Mouse (Mus musculus) kidney, adult 11 months (tissue): ENCODE data around the gene Raet1e.
"Not testable (repeated sequence)": the region's sequence is repeated elsewhere in the genome, so short reads cannot be mapped to it uniquely, and the experiment has no call there.

Experiments
- DNase-seq: peaks from one replicate; pipeline ENCODE4 v3.0.0; 2022

Gene Raet1e

GRCm38 (mm10) chr10:22165328-22166003 is 7.1 kb downstream of the Raet1e start:
- DNase-seq, result not testable (repeated sequence)

- not testable (repeated sequence) for DNase-seq
These were observed 7.7 kb downstream of the Raet1e start for GRCm38 (mm10) chr10:22166025-22166424.

DNA sequence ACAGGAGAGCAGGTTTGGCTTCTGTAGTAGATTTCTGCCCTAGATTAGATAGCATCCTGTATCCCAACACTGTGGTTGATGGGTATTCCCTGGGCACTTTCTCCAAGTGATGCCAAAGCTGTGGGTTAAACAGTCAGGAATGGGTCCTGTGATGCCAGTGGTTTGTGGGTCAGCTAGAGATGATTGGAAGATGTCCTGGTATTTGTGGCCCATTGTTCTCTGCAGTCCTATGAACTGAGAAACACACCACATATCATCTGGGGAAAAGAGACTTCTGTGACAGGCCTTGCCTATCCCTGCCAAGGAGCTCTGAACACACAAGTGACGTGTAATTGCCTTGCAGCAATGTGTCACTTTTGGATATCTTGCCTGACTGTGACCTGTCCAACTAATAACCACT is 8.7 kb downstream of the Raet1e start:
- not testable (repeated sequence) for DNase-seq

GRCm38 (mm10) chr10:22169116-22169515 is 10.7 kb downstream of the Raet1e start:
- not testable (repeated sequence) for DNase-seq

GRCm38 (mm10) chr10:22172431-22173334 is 14.3 kb downstream of the Raet1e start:
- not testable (repeated sequence) for DNase-seq

DNA sequence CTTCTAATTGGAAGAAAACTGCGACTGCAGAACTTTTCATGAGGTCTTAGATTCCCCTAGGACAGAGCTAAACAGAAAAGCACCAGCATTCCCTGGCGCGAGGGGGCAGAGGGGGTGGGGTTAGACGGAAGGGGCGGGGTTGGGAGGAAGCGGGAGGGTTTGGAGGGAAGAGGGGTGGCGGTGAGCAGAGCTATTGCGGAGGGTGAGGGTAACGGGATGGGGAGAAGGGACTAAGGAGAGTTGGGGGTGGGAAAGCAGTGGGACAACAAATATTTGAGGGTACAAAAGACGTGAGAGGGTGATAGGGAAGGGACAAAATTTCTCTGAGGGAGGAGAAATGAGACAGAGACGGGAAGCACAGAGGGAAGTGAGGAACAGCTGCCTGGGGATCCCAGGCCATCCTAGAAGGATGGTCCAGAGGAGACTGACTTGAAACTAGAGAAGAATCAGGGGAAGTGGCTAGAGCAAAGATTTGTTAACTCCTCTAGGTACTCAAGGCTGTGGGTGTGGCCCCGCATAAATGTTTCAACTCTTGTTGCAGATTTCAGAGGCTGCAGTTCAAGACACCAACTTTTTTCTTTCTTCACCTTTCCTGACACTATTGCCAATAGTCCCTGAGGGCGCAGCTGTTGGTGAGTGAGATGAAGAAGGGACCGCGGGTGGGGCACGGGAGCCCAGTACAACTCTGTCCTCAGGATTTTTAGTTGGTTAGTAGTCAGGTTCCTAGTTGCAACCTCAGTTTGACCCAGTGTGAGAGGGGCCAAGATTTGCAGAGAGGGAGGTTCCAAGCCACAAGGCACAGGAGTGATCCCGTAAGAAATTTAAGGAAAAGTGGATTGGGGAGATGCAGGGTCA is 15.2 kb downstream of the Raet1e start:
- DNase-seq, result not testable (repeated sequence)

DNA sequence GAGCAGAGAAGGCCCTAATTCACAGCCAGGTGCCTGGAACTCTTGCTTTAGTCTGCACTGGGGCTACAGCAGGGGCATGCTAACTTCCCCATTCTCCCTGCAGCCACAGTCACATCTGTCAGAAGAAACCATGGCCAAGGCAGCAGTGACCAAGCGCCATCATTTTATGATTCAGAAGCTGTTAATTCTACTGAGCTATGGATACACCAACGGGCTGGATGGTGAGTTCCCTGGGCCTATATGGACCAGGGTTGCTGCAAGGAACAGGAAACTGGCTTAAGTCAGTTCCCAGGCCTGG is 15.8 kb downstream of the Raet1e start:
- DNase-seq, result not testable (repeated sequence)

GRCm38 (mm10) chr10:22176515-22176914 is 18.1 kb downstream of the Raet1e start:
- not testable (repeated sequence) for DNase-seq

GRCm38 (mm10) chr10:22191035-22191434 is 32.7 kb downstream of the Raet1e start:
- not testable (repeated sequence) for DNase-seq

DNA sequence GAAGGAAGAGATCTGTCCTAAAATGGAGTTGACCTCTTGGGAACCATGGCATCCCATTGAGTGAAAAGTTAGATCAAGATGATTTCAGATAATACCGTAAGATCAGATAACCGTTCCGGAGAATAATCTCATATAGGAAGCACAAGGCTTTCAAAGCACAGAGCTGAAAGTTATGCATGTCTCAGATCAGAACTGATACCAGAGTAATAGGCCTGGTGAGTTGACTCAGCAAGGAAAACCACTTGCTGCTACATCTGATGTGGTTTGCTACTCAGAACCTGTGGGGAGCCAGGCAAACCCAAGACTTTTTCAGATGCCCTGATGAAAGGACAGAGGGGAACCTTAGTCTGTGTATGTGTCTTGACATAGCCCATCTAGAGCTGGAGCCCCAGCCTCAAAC is 43.0 kb downstream of the Raet1e start:
- not testable (repeated sequence) for DNase-seq

DNA sequence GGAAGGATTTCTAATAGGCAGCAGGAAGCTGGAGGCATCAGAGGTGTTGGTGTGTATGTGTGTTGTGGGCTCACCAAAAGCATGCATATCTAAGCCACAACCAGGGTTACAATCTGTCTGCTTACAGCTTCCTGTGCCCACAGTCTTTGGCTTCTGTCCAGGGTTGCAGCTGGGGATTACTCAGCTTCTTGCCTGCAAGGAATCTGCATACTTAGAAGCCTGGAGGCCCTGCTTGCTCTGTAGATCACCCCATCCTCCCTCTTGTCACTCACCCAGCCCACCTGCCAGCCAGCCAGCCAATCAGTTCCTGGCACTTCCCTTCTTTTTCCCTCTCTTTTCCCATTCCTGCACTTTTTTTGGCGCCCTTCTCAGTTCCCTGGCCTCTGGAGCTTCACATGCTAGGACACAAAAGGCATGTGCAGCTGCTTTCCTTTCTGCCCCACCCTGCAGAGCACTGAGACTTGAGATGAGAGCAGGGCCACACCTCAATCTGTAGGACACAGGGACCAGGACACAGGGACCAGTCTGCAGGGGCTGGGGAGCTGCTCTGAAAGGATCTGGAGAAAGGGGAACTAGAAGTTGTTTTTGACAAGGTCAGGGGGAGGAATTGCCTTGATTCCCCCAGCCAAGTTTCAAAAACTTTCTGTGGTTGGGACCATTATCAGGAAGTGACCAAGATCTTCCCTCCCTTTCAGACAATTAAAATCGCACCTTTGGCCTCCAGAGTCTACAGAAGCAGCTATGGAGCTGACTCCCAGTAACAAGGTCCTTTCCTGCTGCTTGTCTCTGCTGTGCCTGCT is 44.6 kb downstream of the Raet1e start:
- DNase-seq, result not testable (repeated sequence)

- not testable (repeated sequence) for DNase-seq
These were observed 48.1 kb downstream of the Raet1e start for GRCm38 (mm10) chr10:22206443-22206842.

GRCm38 (mm10) chr10:22212012-22212696 is 53.8 kb downstream of the Raet1e start:
- DNase-seq, result peak; percentile 30

DNA sequence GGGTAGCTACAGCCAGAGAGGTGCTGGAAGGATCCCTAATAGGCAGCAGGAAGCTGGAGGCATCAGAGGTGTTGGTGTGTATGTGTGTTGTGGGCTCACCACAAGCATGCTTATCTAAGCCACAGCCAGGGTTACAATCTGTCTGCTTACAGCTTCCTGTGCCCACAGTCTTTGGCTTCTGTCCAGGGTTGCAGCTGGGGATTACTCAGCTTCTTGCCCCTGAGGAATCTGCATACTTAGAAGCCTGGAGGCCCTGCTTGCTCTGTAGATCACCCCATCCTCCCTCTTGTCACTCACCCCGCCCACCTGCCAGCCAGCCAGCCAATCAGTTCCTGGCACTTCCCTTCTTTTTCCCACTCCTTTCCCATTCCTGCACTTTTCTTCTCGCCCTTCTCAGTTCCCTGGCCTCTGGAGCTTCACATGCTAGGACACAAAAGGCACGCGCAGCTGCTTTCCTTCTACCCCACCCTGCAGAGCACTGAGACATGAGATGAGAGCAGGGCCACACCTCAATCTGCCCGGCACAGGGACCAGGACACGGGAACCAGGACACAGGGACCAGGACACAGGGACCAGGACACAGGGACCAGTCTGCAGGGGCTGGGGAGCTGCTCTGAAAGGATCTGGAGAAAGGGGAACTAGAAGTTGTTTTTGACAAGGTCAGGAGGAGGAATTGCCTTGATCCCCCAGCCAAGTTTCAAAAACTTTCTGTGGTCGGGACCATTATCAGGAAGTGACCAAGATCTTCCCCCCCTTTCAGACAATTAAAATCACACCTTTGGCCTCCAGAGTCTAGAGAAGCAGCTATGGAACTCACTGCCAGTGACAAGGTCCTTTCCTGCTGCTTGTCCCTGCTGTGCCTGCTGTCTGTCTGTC is 65.3 kb downstream of the Raet1e start:
- DNase-seq, result peak; percentile 5

DNA sequence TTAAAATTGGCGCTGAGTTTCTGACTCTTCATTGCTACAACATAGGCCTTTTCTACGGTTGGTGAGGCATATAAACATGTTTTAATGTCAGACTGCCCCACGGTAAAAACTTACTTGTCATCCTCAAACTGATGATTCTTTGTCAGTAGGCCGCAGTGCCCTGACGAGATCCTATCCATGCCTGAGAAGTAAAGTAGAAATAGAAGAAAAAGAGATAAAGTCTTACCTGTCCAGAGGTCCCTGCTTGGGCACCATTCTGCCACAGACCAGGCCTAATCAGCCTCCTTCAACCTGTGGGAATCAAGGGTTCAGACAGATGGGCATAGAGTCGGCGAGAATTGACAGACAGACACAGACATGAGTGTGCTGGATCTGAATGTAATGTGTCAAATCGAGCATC is 106.7 kb downstream of the Raet1e start:
- DNase-seq, result no peak

DNA sequence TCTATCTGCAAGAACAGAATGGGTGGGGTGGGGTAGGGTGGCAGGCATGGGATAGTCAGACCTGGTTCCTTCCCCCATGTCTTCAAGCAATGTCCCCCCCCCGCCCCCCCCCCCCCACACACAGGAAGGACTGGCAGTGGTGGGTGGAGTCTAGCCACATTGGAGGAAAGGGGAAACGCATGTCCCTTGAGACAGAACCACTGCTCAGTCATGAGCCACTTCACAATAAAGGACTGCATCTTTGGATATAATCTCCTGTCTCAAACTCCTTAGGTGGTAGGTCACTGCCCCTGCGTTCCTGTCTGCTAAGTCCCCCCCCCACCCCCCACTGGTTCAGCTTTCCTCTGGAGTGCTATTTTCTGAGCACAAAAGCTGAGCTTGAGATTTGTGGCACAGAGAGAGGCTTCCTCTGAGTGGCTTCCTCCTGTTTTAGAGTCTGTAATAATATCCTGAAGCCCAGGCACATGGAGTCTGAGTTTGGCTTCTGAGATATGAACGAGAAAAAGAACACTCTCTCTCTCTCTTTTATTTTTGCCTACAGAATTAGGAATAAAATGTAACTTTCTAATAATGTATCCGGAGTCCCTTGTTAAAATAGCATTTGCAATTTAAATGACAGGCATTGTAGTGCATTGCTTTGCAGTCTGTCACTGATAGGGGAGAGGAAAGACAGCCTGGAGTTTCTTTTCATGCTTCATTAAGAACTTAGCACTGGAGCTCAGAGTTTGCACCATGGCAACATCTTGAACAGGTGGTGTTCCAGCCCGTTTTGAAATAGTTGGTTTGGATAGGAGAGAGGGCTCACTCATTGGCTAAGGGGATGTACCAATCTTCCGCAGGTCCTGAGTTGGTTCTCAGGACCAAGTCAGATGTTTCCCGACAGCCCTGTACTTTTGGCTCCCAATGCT is 112.8 kb downstream of the Raet1e start:
- not testable (repeated sequence) for DNase-seq

DNA sequence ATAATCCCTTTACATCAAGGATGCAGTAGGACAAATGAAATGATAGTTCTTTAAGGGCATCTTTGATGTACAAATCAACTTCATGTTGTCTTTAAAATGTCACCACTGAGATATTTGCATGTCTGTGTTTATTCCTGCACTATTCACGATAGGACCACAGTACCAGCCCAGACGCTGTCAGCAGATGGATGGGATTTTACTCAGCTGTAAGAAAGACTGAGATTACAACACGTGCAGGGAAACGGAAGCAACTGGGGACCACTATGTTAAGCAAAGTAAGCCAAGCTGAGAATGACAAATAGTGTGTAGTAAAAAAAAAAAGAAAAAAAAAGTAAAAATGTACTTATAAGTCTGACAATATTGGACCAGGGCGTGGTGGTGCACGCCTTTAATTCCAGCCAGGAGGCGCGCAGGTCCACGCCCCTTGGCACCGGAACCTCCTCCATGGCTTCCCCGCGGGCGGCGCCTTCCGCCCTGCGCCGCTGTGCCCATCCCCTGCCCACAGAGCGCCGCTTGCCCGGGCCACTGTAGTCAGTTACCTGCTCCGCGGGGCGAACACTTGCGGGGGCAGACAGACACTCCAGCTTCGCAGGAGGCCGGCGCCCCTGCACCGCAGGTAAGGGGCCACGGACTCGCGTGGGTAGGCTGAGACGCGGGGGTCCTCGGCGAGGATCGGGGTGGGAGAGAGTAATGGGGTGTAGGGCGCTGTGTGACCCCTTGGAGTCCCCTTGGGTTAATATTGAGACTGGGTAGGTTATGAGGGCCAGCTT is 114.7 kb downstream of the Raet1e start:
- DNase-seq, result not testable (repeated sequence)

GRCm38 (mm10) chr10:22273684-22274305 is 115.4 kb downstream of the Raet1e start:
- DNase-seq, result no peak
